Mouse (Mus musculus) midbrain, embryonic 12.5 days (tissue): Measurements from ENCODE around the gene Fancc. TPM values are rescaled to one million over a fixed set of nuclear protein-coding genes. Genes with fewer than 3 reads are reported as not detected.

Experiments
- ATAC-seq: fragments of 200-750 bp; cut with Nextera tagmentation; 2 replicates; pipeline ENCODE4 v1.8.0; 2017; ENCODE audit warnings: low read depth, moderate TSS enrichment, moderate library complexity; ENCODE audit not compliant: low FRiP score
- H3K27ac ChIP-seq: fragments of 300-500 bp; sonication (generic); replicated peaks from 2 replicates; pipeline ENCODE4 v1.5.1; 2016; ENCODE audit warnings: mild to moderate bottlenecking
- H3K27me3 ChIP-seq: fragments of 300-500 bp; sonication (generic); 2 replicates; pipeline ENCODE4 v1.6.1; 2016; ENCODE audit warnings: mild to moderate bottlenecking
- H3K36me3 ChIP-seq: fragments of 300-500 bp; sonication (generic); 2 replicates; pipeline ENCODE4 v1.6.1; 2016
- H3K4me1 ChIP-seq: fragments of 300-500 bp; sonication (generic); 2 replicates; pipeline ENCODE4 v1.6.1; 2016
- H3K4me2 ChIP-seq: fragments of 300-500 bp; sonication (generic); replicated peaks from 2 replicates; pipeline ENCODE4 v1.6.1; 2016; ENCODE audit warnings: mild to moderate bottlenecking, moderate library complexity
- H3K4me3 ChIP-seq: fragments of 300-500 bp; sonication (generic); 2 replicates; pipeline ENCODE4 v1.5.1; 2016; ENCODE audit warnings: mild to moderate bottlenecking
- H3K9ac ChIP-seq: fragments of 300-500 bp; sonication (generic); replicated peaks from 2 replicates; pipeline ENCODE4 v1.6.1; 2016; ENCODE audit warnings: mild to moderate bottlenecking, moderate library complexity
- H3K9me3 ChIP-seq: fragments of 300-500 bp; sonication (generic); 2 replicates; pipeline ENCODE4 v1.6.1; 2016; ENCODE audit warnings: mild to moderate bottlenecking
- WGBS: fragments of 180-500 bp; shearing (Covaris S2); methylation state at CpG from one replicate; pipeline ENCODE4 v1.1.7; 2016; 5-methylcytosine and 5-hydroxymethylcytosine counted together
- polyA plus RNA-seq: library from polyadenylated mRNA; unstranded; fragments of >200 nt; fragmentation: Nextera tagmentation; extraction: Ambion mirVana; gene quantifications from 2 replicates; pipeline ENCODE4 v1.2.1, GENCODE M21; 2016

The Fancc gene
- polyA plus RNA-seq, 1 experiment from 2014 or later = 24.8 TPM

GRCm38 (mm10) chr13:63244425-63244824 is 252.7 kb downstream of the Fancc start:
- peaks cover 37% of the 10 kb centered on the region for H3K4me1 ChIP-seq
- WGBS = 59% methylated on average over 3 of the region's 3 CpGs
- ATAC-seq = no peak
- no peak overlapping the region for H3K9ac ChIP-seq
- peaks cover 4% of the 10 kb centered on the region; the same call in 1 of the 2 replicates for H3K27me3 ChIP-seq
- no peaks in the 10 kb centered on the region for H3K36me3 ChIP-seq
- no peak overlapping the region for H3K4me3 ChIP-seq
- H3K9me3 ChIP-seq = no peaks in the 10 kb centered on the region
- no peak overlapping the region for H3K4me2 ChIP-seq
- H3K27ac ChIP-seq = no peak overlapping the region

GRCm38 (mm10) chr13:63243586-63243985 is 253.5 kb downstream of the Fancc start:
- 81% methylated on average over 5 of the region's 5 CpGs for WGBS

GRCm38 (mm10) chr13:63242401-63243192 is 254.5 kb downstream of the Fancc start:
- no peak for ATAC-seq
- 78% methylated on average over 10 of the region's 10 CpGs for WGBS
- Histone ChIP-seq H3K9me3 (no peaks in the 10 kb centered on the region), H3K4me3 (no peak overlapping the region), H3K4me1 (peaks cover 43% of the 10 kb centered on the region), H3K27ac (no peak overlapping the region), H3K27me3 (peaks cover 4% of the 10 kb centered on the region; the same call in 1 of the 2 replicates), H3K36me3 (no peaks in the 10 kb centered on the region), H3K4me2 (no peak overlapping the region), H3K9ac (no peak overlapping the region)

More at GRCm38 (mm10) chr13:63243586-63243985, 253.5 kb downstream of the Fancc start:
- peaks cover 43% of the 10 kb centered on the region for H3K4me1 ChIP-seq
- no peak for ATAC-seq
- no peaks in the 10 kb centered on the region for H3K36me3 ChIP-seq
- peaks cover 4% of the 10 kb centered on the region; the same call in 1 of the 2 replicates for H3K27me3 ChIP-seq
- H3K4me2 ChIP-seq = no peak overlapping the region
- no peak overlapping the region for H3K27ac ChIP-seq
- no peak overlapping the region for H3K4me3 ChIP-seq
- no peaks in the 10 kb centered on the region for H3K9me3 ChIP-seq
- H3K9ac ChIP-seq = no peak overlapping the region

GRCm38 (mm10) chr13:63241665-63242064 is 255.4 kb downstream of the Fancc start:
- peaks cover 41% of the 10 kb centered on the region for H3K4me1 ChIP-seq
- no peak overlapping the region for H3K27ac ChIP-seq
- WGBS = 86% methylated on average over 3 of the region's 3 CpGs
- H3K4me3 ChIP-seq = no peak overlapping the region
- no peak for ATAC-seq
- H3K4me2 ChIP-seq = peak overlapping the region; percentile 77; the same call in 1 of the 2 replicates
- H3K9me3 ChIP-seq = no peaks in the 10 kb centered on the region
- H3K9ac ChIP-seq = no peak overlapping the region
- H3K27me3 ChIP-seq = peaks cover 4% of the 10 kb centered on the region; the same call in 1 of the 2 replicates
- no peaks in the 10 kb centered on the region for H3K36me3 ChIP-seq

- no peak for ATAC-seq
- Histone ChIP-seq H3K4me3 (peak overlapping the region; percentile 60), H3K9me3 (no peaks in the 10 kb centered on the region), H3K4me2 (peak overlapping the region; percentile 77), H3K36me3 (no peaks in the 10 kb centered on the region), H3K4me1 (peaks cover 41% of the 10 kb centered on the region), H3K27me3 (peaks cover 4% of the 10 kb centered on the region; the same call in 1 of the 2 replicates), H3K27ac (no peak overlapping the region), H3K9ac (peak overlapping the region; percentile 67; the same call in 1 of the 2 replicates)
- WGBS = 59% methylated on average over 5 of the region's 5 CpGs
Observed at GRCm38 (mm10) chr13:63240835-63241234, 256.2 kb downstream of the Fancc start.

- Histone ChIP-seq H3K4me2 (peak overlapping the region; percentile 77), H3K27ac (peak overlapping the region; percentile 44), H3K27me3 (peaks cover 4% of the 10 kb centered on the region; the same call in 1 of the 2 replicates), H3K4me3 (peak overlapping the region; percentile 60), H3K9ac (peak overlapping the region; percentile 67), H3K4me1 (peaks cover 41% of the 10 kb centered on the region), H3K36me3 (no peaks in the 10 kb centered on the region), H3K9me3 (no peaks in the 10 kb centered on the region)
- 1% methylated on average over 44 of the region's 51 CpGs for WGBS
- peak; percentile 84 for ATAC-seq
Observed at GRCm38 (mm10) chr13:63239877-63240671, 257.0 kb downstream of the Fancc start.

GRCm38 (mm10) chr13:63239301-63239804 is 257.7 kb downstream of the Fancc start:
- H3K27ac ChIP-seq = peak overlapping the region; percentile 44
- peak overlapping the region; percentile 60 for H3K4me3 ChIP-seq
- peak; percentile 77 for ATAC-seq
- H3K4me2 ChIP-seq = peak overlapping the region; percentile 77
- peak overlapping the region; percentile 67 for H3K9ac ChIP-seq
- H3K4me1 ChIP-seq = peaks cover 36% of the 10 kb centered on the region
- 2% methylated on average over 11 of the region's 11 CpGs for WGBS
- peaks cover 4% of the 10 kb centered on the region; the same call in 1 of the 2 replicates for H3K27me3 ChIP-seq
- H3K36me3 ChIP-seq = no peaks in the 10 kb centered on the region
- no peaks in the 10 kb centered on the region for H3K9me3 ChIP-seq

GRCm38 (mm10) chr13:63238045-63238444 is 259.0 kb downstream of the Fancc start:
- no peak for ATAC-seq
- H3K27ac ChIP-seq = 0 out of 2 replicates have a peak overlapping the region, but pooled peaks have one; percentile 2
- peaks cover 27% of the 10 kb centered on the region; the same call in 1 of the 2 replicates for H3K4me1 ChIP-seq
- no peak overlapping the region for H3K4me3 ChIP-seq
- no peak overlapping the region for H3K4me2 ChIP-seq
- H3K9ac ChIP-seq = no peak overlapping the region
- 92% methylated on average over 7 of the region's 7 CpGs for WGBS
- H3K36me3 ChIP-seq = no peaks in the 10 kb centered on the region
- peaks cover 4% of the 10 kb centered on the region; the same call in 1 of the 2 replicates for H3K27me3 ChIP-seq
- no peaks in the 10 kb centered on the region for H3K9me3 ChIP-seq

GRCm38 (mm10) chr13:63236159-63236893 is 260.8 kb downstream of the Fancc start:
- H3K27me3 ChIP-seq = peaks cover 4% of the 10 kb centered on the region; the same call in 1 of the 2 replicates
- no peak overlapping the region for H3K4me2 ChIP-seq
- no peak overlapping the region for H3K4me3 ChIP-seq
- no peak for ATAC-seq
- H3K36me3 ChIP-seq = no peaks in the 10 kb centered on the region
- H3K9me3 ChIP-seq = no peaks in the 10 kb centered on the region
- WGBS = 60% methylated on average over 5 of the region's 5 CpGs
- H3K27ac ChIP-seq = no peak overlapping the region
- H3K9ac ChIP-seq = no peak overlapping the region
- peaks cover 21% of the 10 kb centered on the region; the same call in 1 of the 2 replicates for H3K4me1 ChIP-seq

- ATAC-seq = no peak
- Histone ChIP-seq H3K4me1 (peaks cover 16% of the 10 kb centered on the region; the same call in 1 of the 2 replicates), H3K27me3 (no peaks in the 10 kb centered on the region)
Observed at GRCm38 (mm10) chr13:63235551-63235950, 261.5 kb downstream of the Fancc start.

More at GRCm38 (mm10) chr13:63235551-63235950, 261.5 kb downstream of the Fancc start:
- Histone ChIP-seq H3K9me3 (no peaks in the 10 kb centered on the region), H3K9ac (no peak overlapping the region), H3K4me3 (no peak overlapping the region), H3K4me2 (no peak overlapping the region), H3K27ac (no peak overlapping the region), H3K36me3 (no peaks in the 10 kb centered on the region)
- 97% methylated on average over 3 of the region's 3 CpGs for WGBS
